Mouse (Mus musculus) R1 (cell line): ENCODE data around the gene U2af1.

Experiments
- DNase-seq: peaks from one replicate; pipeline ENCODE4 v3.0.0-alpha.2; 2018; ENCODE audit warnings: low read depth, low spot score

U2af1 gene

GRCm38 (mm10) chr17:31660661-31661250 is 2.1 kb upstream of the U2af1 start:
- no peak for DNase-seq

- DNase-seq: peak; percentile 27
Observed at GRCm38 (mm10) chr17:31658136-31658467, 590 bp downstream of the U2af1 start.

- peak; percentile 30 for DNase-seq
Observed at GRCm38 (mm10) chr17:31657141-31657983, 1.3 kb downstream of the U2af1 start.

- DNase-seq: no peak
Observed at GRCm38 (mm10) chr17:31656682-31657081, 2.0 kb downstream of the U2af1 start.

- peak; percentile 42 for DNase-seq
Observed at GRCm38 (mm10) chr17:31655366-31655765, 3.3 kb downstream of the U2af1 start.

GRCm38 (mm10) chr17:31653277-31653676 is 5.4 kb downstream of the U2af1 start:
- no peak for DNase-seq

- no peak for DNase-seq
Observed at GRCm38 (mm10) chr17:31652152-31652551, 6.5 kb downstream of the U2af1 start.

- peak; percentile 65 for DNase-seq
Observed at GRCm38 (mm10) chr17:31646199-31647002, 12.3 kb downstream of the U2af1 start.

- DNase-seq: peak; percentile 90
Observed at GRCm38 (mm10) chr17:31642913-31643312, 15.8 kb downstream of the U2af1 start.

- peak; percentile 89 for DNase-seq
Observed at GRCm38 (mm10) chr17:31642331-31642730, 16.4 kb downstream of the U2af1 start.

- DNase-seq: no peak
Observed at GRCm38 (mm10) chr17:31639651-31640050, 19.0 kb downstream of the U2af1 start.

- DNase-seq: no peak
Observed at GRCm38 (mm10) chr17:31637866-31638570, 20.7 kb downstream of the U2af1 start.

- DNase-seq: peak; percentile 91
Observed at GRCm38 (mm10) chr17:31636942-31637811, 21.5 kb downstream of the U2af1 start, which contains the start of gene Cbs. TSS of gene Cbs (minus strand) at chr17:31637238.

- peak; percentile 47 for DNase-seq
Observed at GRCm38 (mm10) chr17:31636277-31636941, 22.3 kb downstream of the U2af1 start.

GRCm38 (mm10) chr17:31635781-31636180 is 22.9 kb downstream of the U2af1 start:
- DNase-seq: peak; percentile 46

- no peak for DNase-seq
Observed at GRCm38 (mm10) chr17:31634896-31635295, 23.8 kb downstream of the U2af1 start.

- no peak for DNase-seq
Observed at GRCm38 (mm10) chr17:31633007-31633406, 25.7 kb downstream of the U2af1 start.

GRCm38 (mm10) chr17:31631081-31631800 is 27.5 kb downstream of the U2af1 start:
- no peak for DNase-seq

GRCm38 (mm10) chr17:31627961-31628360 is 30.7 kb downstream of the U2af1 start:
- DNase-seq: no peak
